Mouse (Mus musculus) ES-E14 (cell line): ENCODE measurements around the gene Borcs8.

ENCODE experiments used
- HCFC1 ChIP-seq: IDR thresholded peaks from 2 replicates; pipeline ENCODE4 v1.6.1; 2012; ENCODE audit warnings: low read length, inconsistent platforms, borderline replicate concordance; ENCODE audit not compliant: insufficient read depth
- MAFK ChIP-seq: IDR thresholded peaks from 2 replicates; pipeline ENCODE4 v1.6.1; 2014; ENCODE audit warnings: mild to moderate bottlenecking, low read depth, low read length, inconsistent platforms; ENCODE audit not compliant: insufficient read depth
- ZC3H11A ChIP-seq: IDR thresholded peaks from 2 replicates; pipeline ENCODE4 v1.6.1; 2012; ENCODE audit warnings: low read depth, mild to moderate bottlenecking, inconsistent platforms, low read length, borderline replicate concordance
- ZNF384 ChIP-seq: IDR thresholded peaks from 2 replicates; pipeline ENCODE4 v1.6.1; 2012; ENCODE audit warnings: low read depth, low read length, inconsistent platforms

GRCm38 (mm10) chr8:70134086-70134485, 5.2 kb upstream of the Borcs8 start:
- no peak for TF ChIP-seq ZNF384
- no peak for TF ChIP-seq HCFC1
- no peak for TF ChIP-seq MAFK
- no peak for TF ChIP-seq ZC3H11A
